Mouse (Mus musculus) hindbrain, embryonic 15.5 days (tissue): ENCODE results near the gene Tmie. TPM values are rescaled to one million over a fixed set of nuclear protein-coding genes. Genes with fewer than 3 reads are reported as not detected.

Experiments used
- ATAC-seq: fragments of 200-750 bp; cut with Nextera tagmentation; 2 replicates; pipeline ENCODE4 v1.8.0; 2017; ENCODE audit warnings: low read depth, moderate number of reproducible peaks, moderate TSS enrichment; ENCODE audit not compliant: low FRiP score
- H3K27ac ChIP-seq: fragments of 300-500 bp; sonication (generic); replicated peaks from 2 replicates; pipeline ENCODE4 v1.5.1; 2015; ENCODE audit warnings: mild to moderate bottlenecking, inconsistent platforms
- H3K27me3 ChIP-seq: fragments of 300-500 bp; sonication (generic); 2 replicates; pipeline ENCODE4 v1.6.1; 2015; ENCODE audit warnings: control low read depth, inconsistent platforms
- H3K36me3 ChIP-seq: fragments of 300-500 bp; sonication (generic); 2 replicates; pipeline ENCODE4 v1.6.1; 2015; ENCODE audit warnings: control low read depth, inconsistent platforms
- H3K4me1 ChIP-seq: fragments of 300-500 bp; sonication (generic); replicated peaks from 2 replicates; pipeline ENCODE4 v1.6.1; 2015; ENCODE audit warnings: control low read depth, inconsistent platforms
- H3K4me2 ChIP-seq: fragments of 300-500 bp; sonication (generic); 2 replicates; pipeline ENCODE4 v1.6.1; 2015; ENCODE audit warnings: moderate library complexity, mild to moderate bottlenecking, inconsistent platforms
- H3K4me3 ChIP-seq: fragments of 300-500 bp; sonication (generic); 2 replicates; pipeline ENCODE4 v1.5.1; 2015; ENCODE audit warnings: mild to moderate bottlenecking, inconsistent platforms
- H3K9ac ChIP-seq: fragments of 300-500 bp; sonication (generic); 2 replicates; pipeline ENCODE4 v1.6.1; 2015; ENCODE audit warnings: inconsistent platforms
- H3K9me3 ChIP-seq: fragments of 300-500 bp; sonication (generic); 2 replicates; pipeline ENCODE4 v1.6.1; 2016; ENCODE audit warnings: control low read depth, inconsistent platforms
- WGBS: fragments of 180-500 bp; shearing (Covaris S2); methylation state at CpG from one replicate; pipeline ENCODE4 v1.1.7; 2015; 5-methylcytosine and 5-hydroxymethylcytosine counted together
- polyA plus RNA-seq: library from polyadenylated mRNA; unstranded; fragments of >200 nt; fragmentation: Nextera tagmentation; extraction: Ambion mirVana; gene quantifications from 2 replicates; pipeline ENCODE4 v1.2.1, GENCODE M21; 2015

The Tmie gene
- 4.2 and 4.7 TPM in 2 replicates for polyA plus RNA-seq

DNA sequence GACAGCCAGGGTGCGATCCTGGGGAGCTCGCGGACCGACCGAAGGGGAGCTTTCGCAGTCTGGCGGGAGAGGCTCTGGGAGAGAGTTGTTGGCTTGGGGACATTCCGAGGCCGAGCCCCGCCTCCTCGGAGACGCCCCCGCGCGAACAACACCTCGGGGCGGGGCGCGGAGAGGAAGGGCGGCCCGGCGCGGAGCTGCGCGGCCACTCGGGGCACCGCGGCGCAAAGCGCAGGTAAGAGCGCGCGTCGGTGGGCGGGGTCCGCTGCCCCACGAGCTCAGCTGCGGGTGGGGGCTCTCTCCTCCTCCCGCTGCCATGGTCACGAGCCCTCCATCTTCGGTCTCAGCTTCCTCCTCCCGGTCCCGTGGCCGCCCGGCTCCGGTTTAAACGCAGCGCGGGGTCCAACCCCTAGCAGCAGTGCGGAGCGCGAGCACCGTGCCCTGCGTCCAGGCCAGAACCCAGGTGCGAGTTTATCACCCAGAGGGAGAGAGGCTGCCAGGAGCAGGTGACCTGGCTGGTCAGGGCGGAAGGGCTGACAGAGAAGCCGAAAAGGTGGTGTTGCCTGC, at the start of gene Tmie:
Gene Tmie, minus strand, starts transcription at position 116 of the 564 bp plus-strand sequence.
- no peaks in the 10 kb centered on the region for H3K9me3 ChIP-seq
- H3K9ac ChIP-seq, result peak within 1 kb of the TSS; percentile 52
- H3K4me1 ChIP-seq, result peaks cover 26% of the 10 kb centered on the region
- peak within 1 kb of the TSS; percentile 56 for H3K27ac ChIP-seq
- under 1% methylated on average over 54 of the region's 57 CpGs for WGBS
- peak within 1 kb of the TSS; percentile 54 for H3K4me3 ChIP-seq
- peaks cover 22% of the 10 kb centered on the region for H3K27me3 ChIP-seq
- no peaks in the 10 kb centered on the region for H3K36me3 ChIP-seq
- ATAC-seq, result peak; percentile 37
- H3K4me2 ChIP-seq, result peak within 1 kb of the TSS; percentile 90

DNA sequence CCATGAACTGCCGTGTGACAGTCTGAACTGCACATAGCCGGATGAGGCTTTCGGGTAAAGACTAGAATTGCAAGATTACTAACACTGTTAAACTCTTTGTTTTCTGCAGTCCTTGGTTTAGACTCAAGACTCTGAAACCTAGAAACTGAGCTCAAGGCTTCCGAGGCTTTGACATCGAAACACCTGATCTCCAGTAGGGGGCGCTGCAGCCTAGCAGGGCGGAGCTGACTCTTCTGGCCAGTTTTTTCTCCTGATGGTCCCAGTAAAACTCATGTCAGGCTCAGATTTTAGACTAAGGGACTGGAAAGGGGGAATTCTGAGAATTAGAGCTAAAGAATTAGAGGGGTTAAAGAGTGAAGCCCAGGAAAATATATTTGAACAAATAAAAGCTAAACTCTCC, 42.8 kb upstream of the Tmie start:
- H3K4me1 ChIP-seq, result peaks cover 4% of the 10 kb centered on the region
- no peaks in the 10 kb centered on the region for H3K9me3 ChIP-seq
- H3K4me3 ChIP-seq, result no peak overlapping the region
- H3K36me3 ChIP-seq, result no peaks in the 10 kb centered on the region
- H3K27me3 ChIP-seq, result no peaks in the 10 kb centered on the region
- no peak overlapping the region for H3K27ac ChIP-seq
- WGBS, result 22% methylated on average over 7 of the region's 7 CpGs
- ATAC-seq, result no peak
- H3K4me2 ChIP-seq, result no peak overlapping the region
- no peak overlapping the region for H3K9ac ChIP-seq

DNA sequence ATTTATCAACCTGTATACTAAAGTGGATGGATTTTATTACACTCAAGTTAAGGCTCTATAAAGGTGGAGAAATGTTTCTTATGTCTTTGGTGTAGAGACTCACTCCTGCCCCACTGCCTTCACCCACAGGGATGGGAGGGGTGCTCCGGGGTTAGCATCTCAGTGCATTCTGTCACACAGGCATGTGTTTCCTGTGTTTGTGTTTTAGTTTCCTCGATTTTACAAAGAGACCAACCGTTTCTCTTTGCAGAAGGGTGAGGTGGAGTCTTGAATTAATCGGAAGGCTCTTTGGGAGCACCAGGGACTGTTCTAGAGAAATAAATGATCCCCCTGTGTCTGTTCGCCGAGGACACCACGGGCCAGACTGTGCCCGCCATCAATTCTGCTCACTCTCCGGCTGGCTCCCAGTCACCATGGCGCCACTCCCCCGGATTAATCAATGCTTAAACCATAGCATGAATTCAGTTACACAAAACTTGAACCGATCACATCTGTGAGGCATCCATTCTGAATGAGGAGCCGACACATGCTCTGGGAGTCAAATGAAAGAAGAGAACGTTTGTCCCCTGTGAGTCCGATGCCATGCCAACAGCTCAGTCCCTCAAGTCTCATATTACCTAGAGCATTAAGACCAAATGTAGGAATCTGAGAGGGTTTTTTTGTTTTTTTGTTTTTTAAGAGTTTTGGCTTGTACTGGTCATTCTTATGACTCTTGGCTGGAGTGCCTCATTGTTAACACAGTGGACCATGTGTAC, 40.9 kb upstream of the Tmie start:
- Histone ChIP-seq H3K4me1 (peaks cover 4% of the 10 kb centered on the region), H3K4me3 (no peak overlapping the region), H3K9me3 (no peaks in the 10 kb centered on the region), H3K4me2 (0 out of 2 replicates have a peak overlapping the region, but pooled peaks have one; percentile 9), H3K36me3 (no peaks in the 10 kb centered on the region), H3K27me3 (no peaks in the 10 kb centered on the region), H3K27ac (no peak overlapping the region), H3K9ac (no peak overlapping the region)
- peak; percentile 61; the same call in 1 of the 2 replicates for ATAC-seq
- WGBS, result 40% methylated on average over 15 of the region's 15 CpGs

DNA sequence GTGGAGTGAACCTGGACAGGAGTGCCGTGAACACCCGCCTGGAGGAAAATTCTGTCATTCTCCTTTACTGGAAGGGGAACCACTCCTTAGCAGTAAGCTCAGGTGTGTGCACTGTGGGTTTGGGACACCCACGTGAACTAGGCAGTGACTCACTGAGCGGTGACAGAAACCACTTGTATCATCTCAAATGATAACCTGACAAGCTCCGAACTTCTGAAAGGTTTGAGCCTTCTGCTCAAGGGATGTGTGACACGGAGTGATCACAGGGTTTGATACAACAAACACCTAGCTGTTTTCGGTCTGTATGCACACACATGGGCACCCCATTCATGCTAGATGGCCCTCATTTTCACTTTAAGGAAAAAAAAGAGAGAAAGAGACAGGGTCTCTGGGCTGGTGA, 36.9 kb upstream of the Tmie start, which contains the start of gene Fam240a:
Gene Fam240a, minus strand, starts transcription at position 76 of the 400 bp plus-strand sequence.
- Histone ChIP-seq H3K9ac (no peak within 1 kb of the TSS), H3K36me3 (no peaks in the 10 kb centered on the region), H3K4me3 (no peak within 1 kb of the TSS), H3K27me3 (no peaks in the 10 kb centered on the region), H3K9me3 (no peaks in the 10 kb centered on the region), H3K4me2 (no peak within 1 kb of the TSS), H3K4me1 (peaks cover 4% of the 10 kb centered on the region), H3K27ac (no peak within 1 kb of the TSS)
- WGBS, result 93% methylated on average over 7 of the region's 7 CpGs
- no peak for ATAC-seq

DNA sequence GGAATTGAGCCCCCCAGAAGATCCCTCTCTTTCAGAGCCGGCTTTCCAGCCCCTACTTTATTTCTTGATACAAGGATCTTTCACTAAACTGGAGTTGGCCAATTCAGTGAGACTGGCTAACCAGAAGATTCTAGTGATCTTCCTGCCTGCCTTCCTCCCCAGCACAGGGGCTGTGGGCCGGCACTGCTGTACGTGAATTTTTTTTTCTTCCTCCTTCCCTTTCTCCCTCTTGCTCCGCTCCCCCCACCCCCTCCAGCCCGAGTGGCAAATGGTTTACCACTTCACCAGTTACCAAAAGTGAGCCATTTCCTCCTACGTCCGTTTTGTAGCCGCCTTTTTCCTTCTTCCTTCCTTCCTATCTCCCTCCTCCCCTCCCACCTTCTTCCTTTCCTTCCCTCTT, 35.6 kb upstream of the Tmie start:
- no peaks in the 10 kb centered on the region for H3K36me3 ChIP-seq

DNA sequence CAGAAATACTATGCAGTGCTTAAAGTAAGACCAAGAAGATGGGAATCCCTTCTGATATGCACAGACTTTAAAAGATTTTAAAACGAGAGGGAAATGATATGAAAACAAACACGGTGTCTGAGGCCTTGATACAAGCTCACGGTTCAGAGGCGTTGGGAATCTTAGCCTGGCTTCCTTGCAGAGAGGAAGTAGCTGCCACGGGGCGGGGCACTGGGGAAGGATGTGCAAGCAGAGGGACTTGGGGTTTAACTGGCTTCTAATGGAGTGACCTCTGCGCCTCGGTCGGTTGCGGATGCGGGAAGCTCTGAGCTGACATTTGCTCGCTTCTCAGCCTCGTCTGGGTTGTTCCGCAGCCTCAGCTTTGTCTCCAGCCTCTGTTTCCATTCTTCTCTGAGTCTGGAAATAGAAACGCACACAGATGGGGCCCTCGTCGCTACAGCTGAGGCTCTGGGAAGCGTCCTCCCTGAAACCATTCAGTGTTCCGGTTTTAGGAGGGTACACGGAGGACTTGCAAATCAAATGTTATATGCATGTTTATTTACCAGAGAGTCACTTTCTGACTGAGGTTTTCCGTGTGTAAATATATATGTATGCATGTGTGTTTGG, 34.8 kb upstream of the Tmie start:
- Histone ChIP-seq H3K9ac (no peak overlapping the region), H3K4me3 (no peak overlapping the region), H3K27me3 (no peaks in the 10 kb centered on the region), H3K4me1 (no peaks in the 10 kb centered on the region), H3K9me3 (no peaks in the 10 kb centered on the region), H3K36me3 (no peaks in the 10 kb centered on the region), H3K27ac (no peak overlapping the region), H3K4me2 (no peak overlapping the region)
- 53% methylated on average over 21 of the region's 21 CpGs for WGBS
- no peak for ATAC-seq

More for the DNA sequence above, 35.6 kb upstream of the Tmie start:
- WGBS, result 73% methylated on average over 8 of the region's 8 CpGs
- Histone ChIP-seq H3K27me3 (no peaks in the 10 kb centered on the region), H3K4me3 (no peak overlapping the region), H3K9me3 (no peaks in the 10 kb centered on the region), H3K4me2 (no peak overlapping the region), H3K9ac (no peak overlapping the region), H3K27ac (no peak overlapping the region), H3K4me1 (no peaks in the 10 kb centered on the region)
- ATAC-seq, result no peak

DNA sequence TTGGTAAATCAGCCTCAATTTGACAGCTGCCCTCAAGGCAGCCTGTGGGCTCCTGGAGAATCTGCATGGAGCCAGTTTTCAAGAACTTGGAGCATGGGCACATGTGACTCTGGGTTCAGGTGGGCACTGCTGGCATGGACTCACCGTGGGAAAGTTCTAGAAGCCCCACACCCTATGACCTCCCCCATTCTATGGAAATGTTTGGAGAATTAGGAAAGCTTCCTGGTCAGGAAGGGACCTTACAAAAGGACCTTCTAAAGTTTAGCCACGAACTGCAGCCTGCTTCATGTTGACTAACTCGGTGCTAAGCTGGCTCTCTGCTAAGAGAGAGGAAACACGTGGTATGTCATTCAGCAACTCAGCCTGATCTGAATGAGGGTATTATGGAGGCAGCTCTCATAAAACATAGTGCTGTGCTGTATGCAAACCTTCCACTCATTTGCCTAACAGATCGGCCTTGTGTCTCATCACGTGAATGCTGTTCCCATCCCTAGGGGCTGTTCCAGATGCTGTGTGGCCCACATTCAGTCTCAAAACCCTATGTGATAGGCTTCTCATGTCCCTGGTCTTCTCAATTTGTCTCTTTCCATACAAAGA, 29.6 kb upstream of the Tmie start:
- H3K27ac ChIP-seq, result no peak overlapping the region
- no peak for ATAC-seq
- no peaks in the 10 kb centered on the region for H3K36me3 ChIP-seq
- no peak overlapping the region for H3K4me3 ChIP-seq
- no peak overlapping the region for H3K9ac ChIP-seq
- no peaks in the 10 kb centered on the region for H3K27me3 ChIP-seq
- H3K9me3 ChIP-seq, result no peaks in the 10 kb centered on the region
- no peak overlapping the region for H3K4me2 ChIP-seq
- no peaks in the 10 kb centered on the region for H3K4me1 ChIP-seq
- WGBS, result 78% methylated on average over 6 of the region's 6 CpGs

DNA sequence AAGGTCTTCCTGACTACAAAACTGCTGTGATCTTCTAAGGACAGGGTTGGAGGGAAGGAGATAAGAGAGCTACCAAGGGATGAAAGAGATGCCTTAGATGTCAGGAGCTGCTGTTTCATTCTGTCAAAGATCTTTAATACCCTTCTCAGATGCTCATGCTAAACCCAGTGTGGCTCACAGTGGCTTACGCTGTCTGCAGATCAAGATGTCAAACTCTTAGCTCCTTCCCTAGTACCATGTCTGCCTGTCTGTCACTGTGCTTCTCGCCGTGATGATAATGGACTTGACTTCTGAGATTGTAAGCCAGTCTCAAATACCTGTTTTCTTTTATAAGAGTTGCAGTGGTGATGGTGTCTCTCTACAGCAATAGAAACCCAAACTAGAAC, 28.7 kb upstream of the Tmie start:
- Histone ChIP-seq H3K4me2 (no peak overlapping the region), H3K27me3 (no peaks in the 10 kb centered on the region), H3K4me3 (no peak overlapping the region), H3K9me3 (no peaks in the 10 kb centered on the region), H3K27ac (no peak overlapping the region), H3K4me1 (no peaks in the 10 kb centered on the region), H3K36me3 (no peaks in the 10 kb centered on the region), H3K9ac (no peak overlapping the region)
- 96% methylated on average over 3 of the region's 3 CpGs for WGBS
- no peak for ATAC-seq

DNA sequence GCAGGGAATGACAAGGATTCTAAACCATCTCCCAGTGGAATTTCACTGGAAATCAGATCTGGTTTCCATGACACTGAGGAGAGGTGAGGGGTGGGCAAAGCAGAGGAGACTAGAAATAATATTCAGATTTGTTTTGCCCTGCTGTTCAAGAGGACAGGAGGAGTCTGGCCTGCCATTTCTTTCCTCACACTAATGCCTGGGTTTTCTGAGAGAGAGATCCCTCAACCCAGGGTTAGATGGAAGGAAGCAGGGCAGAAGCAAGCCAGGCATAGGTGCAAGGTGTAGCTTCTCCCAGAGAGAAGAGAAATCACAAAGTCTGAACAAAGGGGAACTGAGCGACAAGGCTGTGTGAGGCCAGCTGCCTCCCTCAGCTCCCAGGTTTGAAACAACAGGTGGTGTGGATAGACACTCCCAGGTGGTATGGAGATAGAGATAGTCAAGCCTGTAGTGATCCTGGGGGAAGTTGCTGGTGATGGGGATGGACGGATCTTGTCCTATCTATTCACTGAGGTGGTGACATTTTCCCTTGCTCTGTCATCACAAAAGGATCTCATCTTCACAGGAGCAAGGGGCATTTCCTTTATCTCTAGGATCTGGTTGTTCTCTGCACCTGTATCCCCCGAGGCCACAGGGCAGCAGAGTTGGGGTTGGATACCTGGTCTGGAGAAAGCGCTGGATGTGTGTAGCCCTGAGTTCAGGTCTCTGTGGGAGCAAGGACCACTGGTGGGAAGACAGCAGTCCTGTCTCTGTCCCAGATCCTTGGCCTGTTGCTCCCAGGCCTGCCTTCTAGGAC, 28.1 kb upstream of the Tmie start:
- no peaks in the 10 kb centered on the region for H3K4me1 ChIP-seq
- no peak for ATAC-seq
- H3K9me3 ChIP-seq, result no peaks in the 10 kb centered on the region
- WGBS, result 86% methylated on average over 4 of the region's 4 CpGs
- H3K4me3 ChIP-seq, result no peak overlapping the region
- no peak overlapping the region for H3K4me2 ChIP-seq
- no peaks in the 10 kb centered on the region for H3K36me3 ChIP-seq
- no peak overlapping the region for H3K9ac ChIP-seq
- no peak overlapping the region for H3K27ac ChIP-seq
- no peaks in the 10 kb centered on the region for H3K27me3 ChIP-seq

DNA sequence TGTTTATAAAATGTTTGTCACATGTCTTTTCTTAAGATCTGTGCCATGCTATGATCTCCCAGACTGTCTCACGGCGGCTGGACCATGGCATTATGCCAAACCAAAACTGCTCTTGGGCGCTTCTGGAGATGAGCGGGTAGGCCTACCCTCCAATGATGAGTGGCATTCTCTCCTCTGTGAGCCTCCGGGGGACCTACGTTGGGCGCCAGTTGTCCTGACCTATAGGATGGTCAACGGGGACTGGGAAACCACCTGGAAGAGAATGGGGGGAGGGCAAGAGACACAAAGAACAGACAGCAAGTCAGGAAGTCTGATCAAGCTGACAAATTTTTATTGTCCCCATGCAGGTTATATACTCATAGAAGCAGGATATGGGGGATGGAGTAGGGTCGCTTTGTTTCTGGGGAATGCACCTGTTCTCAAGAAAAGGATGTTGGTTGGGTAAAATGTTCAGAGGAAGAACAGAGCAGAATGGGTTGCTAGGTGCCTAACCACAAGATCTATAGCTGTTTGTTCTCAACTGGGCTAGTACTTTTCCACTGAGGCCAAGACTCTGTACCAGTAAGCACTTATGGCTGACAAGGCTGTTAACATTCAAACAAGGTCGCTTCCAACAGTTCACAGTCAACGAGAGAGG, 27.4 kb upstream of the Tmie start:
- Histone ChIP-seq H3K9me3 (no peaks in the 10 kb centered on the region), H3K36me3 (no peaks in the 10 kb centered on the region), H3K4me2 (no peak overlapping the region), H3K4me3 (no peak overlapping the region), H3K27me3 (no peaks in the 10 kb centered on the region), H3K4me1 (no peaks in the 10 kb centered on the region), H3K9ac (no peak overlapping the region), H3K27ac (no peak overlapping the region)
- no peak for ATAC-seq
- 94% methylated on average over 11 of the region's 11 CpGs for WGBS

DNA sequence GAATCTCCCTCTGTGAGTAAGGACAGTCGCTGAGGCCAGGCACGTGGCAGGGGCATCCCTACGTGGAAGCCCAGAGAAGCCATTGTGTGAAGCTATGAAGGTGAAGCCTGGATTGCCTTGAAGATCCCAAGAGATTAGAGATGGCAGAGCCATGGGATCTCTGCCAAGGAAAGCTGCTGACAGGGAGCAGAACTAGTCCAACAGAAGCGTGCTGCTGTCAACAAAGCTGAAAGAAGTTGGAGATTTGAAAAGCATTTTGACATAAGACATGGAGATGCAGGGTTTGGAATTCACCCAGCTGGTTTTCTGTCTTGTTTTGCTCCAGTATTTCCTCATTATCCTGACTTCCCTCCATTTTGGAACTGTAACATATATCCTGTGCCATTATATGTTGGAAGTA, 22.4 kb upstream of the Tmie start:
- Histone ChIP-seq H3K27me3 (no peaks in the 10 kb centered on the region), H3K9me3 (no peaks in the 10 kb centered on the region), H3K27ac (no peak overlapping the region), H3K4me1 (no peaks in the 10 kb centered on the region), H3K4me3 (no peak overlapping the region), H3K9ac (no peak overlapping the region), H3K4me2 (no peak overlapping the region), H3K36me3 (no peaks in the 10 kb centered on the region)
- ATAC-seq, result no peak
- WGBS, result 73% methylated on average over 4 of the region's 4 CpGs
